Mouse (Mus musculus): ENCODE results near the gene Prickle4.

GRCm38 (mm10) chr17:47669166-47669565 is 25.4 kb downstream of the Prickle4 start:
- TF ChIP-seq GATA1 (IDR thresholded peaks at IDR 0.05; ENCODE audit: low read length) (no peak), TAL1 (IDR thresholded peaks at IDR 0.05; ENCODE audit: low read length) (no peak)

All from erythroblast, embryonic 14.5 days (primary cell).